Mouse (Mus musculus): ENCODE measurements around the gene Klhdc1. TPM values are rescaled to one million over a fixed set of nuclear protein-coding genes. Genes with fewer than 3 reads are reported as not detected.

The Klhdc1 gene
- total and polyA plus RNA-seq, 3 experiments: 6.4 to 8.2 (median 7.2) TPM

GRCm38 (mm10) chr12:69241771-69242431 is 925 bp downstream of the Klhdc1 start:
- peak overlapping the region; percentile 35 for H3K27ac ChIP-seq (ENCODE audit: insufficient read depth, low read depth)
- H3K27me3 ChIP-seq (replicated peaks): no peaks in the 10 kb centered on the region
- peak overlapping the region; percentile 84; the same call in 1 of the 2 replicates for H3K4me2 ChIP-seq (ENCODE audit: insufficient read depth, low read depth, poor library complexity, severe bottlenecking)
- no peaks in the 10 kb centered on the region for H3K79me2 ChIP-seq (replicated peaks; ENCODE audit: control insufficient read depth, extremely low read depth, insufficient read depth, poor library complexity, severe bottlenecking)
- no peaks in the 10 kb centered on the region for H3K9me3 ChIP-seq (replicated peaks; ENCODE audit: low read length)
- dilution Hi-C loops (cut with MboI; ENCODE audit: extremely low pct_ligation_motif_present, extremely low pct_unique_long_range_greater_than_20kb, low sequenced_read_pairs) (no loop called here), in situ Hi-C loops (cut with MboI; ENCODE audit: low pct_ligation_motif_present, low pct_unique_long_range_greater_than_20kb, low sequenced_read_pairs) (no loop called here)
- H3K4me1 ChIP-seq (ENCODE audit: control insufficient read depth in 1 of 2, insufficient read depth in 2 of 2): peaks cover 0 to 13% of the 10 kb centered on the region in 2 experiments; a peak in 2 of 4 replicates
- H3K4me3 ChIP-seq (replicated peaks in 1 of 3; ENCODE audit: low read depth in 2 of 3, low read length in 2 of 3, poor library complexity in 1 of 3): peak overlapping the region; percentile 72 to 96 (median 80)
- peak; percentile 43 for DNase-seq (ENCODE audit: extremely low read depth)
- H3K36me3 ChIP-seq (replicated peaks in 1 of 2; ENCODE audit: control insufficient read depth in 1 of 2, insufficient read depth in 1 of 2, low read length in 1 of 2): no peaks in the 10 kb centered on the region
- TF ChIP-seq CTCF (conservative IDR thresholded peaks at IDR 0.05 in 1 of 2, IDR thresholded peaks at IDR 0.05 in 1 of 2; ENCODE audit: low read depth in 2 of 2, low read length in 2 of 2) (no peak), SIN3A (IDR thresholded peaks at IDR 0.05; ENCODE audit: low read length) (peak; percentile 68; the same call in 1 of the 2 replicates), NRF1 (IDR thresholded peaks at IDR 0.05; ENCODE audit: low read depth, low read length) (peak; percentile 78), MEF2A (IDR thresholded peaks at IDR 0.05; ENCODE audit: borderline replicate concordance, low read depth, low read length) (peak; percentile 37), POLR2AphosphoS2 (IDR thresholded peaks at IDR 0.05; ENCODE audit: low read depth, low read length) (peak; percentile 42; the same call in 1 of the 2 replicates), SMC3 (IDR thresholded peaks at IDR 0.05; ENCODE audit: low read depth, low read length) (no peak), ETS1 (conservative IDR thresholded peaks at IDR 0.05; ENCODE audit: low read depth, low read length) (no peak; the same call in 1 of the 2 replicates), MAFK (IDR thresholded peaks at IDR 0.05; ENCODE audit: insufficient replicate concordance, low read length) (no peak), KAT2A (IDR thresholded peaks at IDR 0.05; ENCODE audit: insufficient replicate concordance, low read length) (0 out of 2 replicates have a peak, but pooled peaks have one; percentile 5), USF1 (IDR thresholded peaks at IDR 0.05; ENCODE audit: low read depth, low read length) (no peak), MXI1 (IDR thresholded peaks at IDR 0.05; ENCODE audit: low read depth, low read length) (no peak; the same call in 1 of the 2 replicates), CHD2 (IDR thresholded peaks at IDR 0.05; ENCODE audit: low read length) (0 out of 2 replicates have a peak, but pooled peaks have one; percentile 10), TBP (conservative IDR thresholded peaks at IDR 0.05; ENCODE audit: low read depth, low read length) (no peak), MYC (IDR thresholded peaks at IDR 0.05; ENCODE audit: low read depth, low read length) (0 out of 2 replicates have a peak, but pooled peaks have one; percentile 15), JUND (conservative IDR thresholded peaks at IDR 0.05; ENCODE audit: low read depth, low read length) (no peak), MAZ (IDR thresholded peaks at IDR 0.05; ENCODE audit: low read depth, low read length) (0 out of 2 replicates have a peak, but pooled peaks have one; percentile 42), POLR2A (IDR thresholded peaks at IDR 0.05; ENCODE audit: low read depth, low read length) (peak; percentile 81), USF2 (conservative IDR thresholded peaks at IDR 0.05; ENCODE audit: low read depth, low read length) (no peak), ELF1 (IDR thresholded peaks at IDR 0.05; ENCODE audit: low read depth, low read length) (peak; percentile 63; the same call in 1 of the 2 replicates), EP300 (IDR thresholded peaks at IDR 0.05; ENCODE audit: low read length) (0 out of 2 replicates have a peak, but pooled peaks have one; percentile 9), BHLHE40 (IDR thresholded peaks at IDR 0.05; ENCODE audit: low read depth, low read length) (0 out of 2 replicates have a peak, but pooled peaks have one; percentile 13), PAX5 (IDR thresholded peaks at IDR 0.05; ENCODE audit: low read length) (no peak), RAD21 (IDR thresholded peaks at IDR 0.05; ENCODE audit: low read depth, low read length) (no peak), CHD1 (IDR thresholded peaks at IDR 0.05; ENCODE audit: low read depth, low read length) (0 out of 2 replicates have a peak, but pooled peaks have one; percentile 45), NELFE (IDR thresholded peaks at IDR 0.05; ENCODE audit: low read depth, low read length) (peak; percentile 66; the same call in 1 of the 2 replicates), RCOR1 (conservative IDR thresholded peaks at IDR 0.05; ENCODE audit: low read depth, low read length) (no peak), MAX (IDR thresholded peaks at IDR 0.05; ENCODE audit: low read length) (no peak; the same call in 1 of the 2 replicates), UBTF (IDR thresholded peaks at IDR 0.05; ENCODE audit: low read depth, low read length) (peak; percentile 89), GABPA (IDR thresholded peaks at IDR 0.05; ENCODE audit: insufficient replicate concordance, low read depth, low read length) (no peak), TCF12 (IDR thresholded peaks at IDR 0.05; ENCODE audit: low read depth, low read length) (peak; percentile 68), IRF4 (IDR thresholded peaks at IDR 0.05; ENCODE audit: low read depth, low read length) (no peak; the same call in 1 of the 2 replicates), ZMIZ1 (IDR thresholded peaks at IDR 0.05; ENCODE audit: low read depth, low read length) (peak; percentile 62), HCFC1 (IDR thresholded peaks at IDR 0.05; ENCODE audit: low read depth, low read length) (peak; percentile 50)
- peak overlapping the region; percentile 51 for H3K9ac ChIP-seq (ENCODE audit: insufficient read depth, low read depth)
